Mouse (Mus musculus) cerebellum, adult 2 months (tissue): ENCODE results near the gene Map2k5.

Experiments used
- CTCF ChIP-seq: fragments of 200-500 bp; IDR thresholded peaks from 2 replicates; pipeline ENCODE4 v1.5.1; 2011; ENCODE audit warnings: low read depth, mild to moderate bottlenecking, control low read depth, low read length, moderate library complexity, borderline replicate concordance; ENCODE audit not compliant: insufficient read depth
- POLR2A ChIP-seq: fragments of 200-500 bp; IDR thresholded peaks from 2 replicates; pipeline ENCODE4 v1.6.1; 2011; ENCODE audit warnings: low read length, control low read depth, borderline replicate concordance; ENCODE audit not compliant: insufficient read depth

DNA sequence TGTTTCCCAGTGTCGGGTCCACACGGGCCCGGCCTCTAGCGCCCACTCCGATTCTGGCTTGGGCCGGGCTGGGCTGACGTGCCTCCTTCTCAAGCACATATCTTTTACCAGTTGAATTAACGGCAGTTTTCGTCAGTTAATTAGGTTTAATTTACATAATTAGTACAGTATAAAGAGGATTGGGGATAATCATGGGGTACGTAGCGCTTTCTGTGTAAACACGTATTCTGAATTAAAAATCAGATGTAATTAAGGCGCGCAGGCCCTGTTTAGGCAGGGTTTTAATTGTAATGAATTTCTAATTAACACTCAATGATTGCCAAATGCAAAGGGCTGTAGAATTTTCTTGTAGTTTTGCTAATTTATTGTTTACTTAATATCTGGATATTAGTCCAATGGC lies 225.8 kb downstream of the Map2k5 start:
- no peak for TF ChIP-seq CTCF
- TF ChIP-seq POLR2A = no peak
